Mouse (Mus musculus): ENCODE data around the gene Ankrd9.

Ankrd9 gene

GRCm38 (mm10) chr12:110978607-110979406 is at the start of gene Ankrd9:
Ankrd9 (minus strand) TSS chr12:110979040.
- in situ Hi-C loops (cut with MboI, MseI): no loop called here

GRCm38 (mm10) chr12:111021577-111021976 is 42.7 kb upstream of the Ankrd9 start:
- in situ Hi-C loops (cut with MboI, MseI): no loop called here

GRCm38 (mm10) chr12:111021138-111021537 is 42.3 kb upstream of the Ankrd9 start:
- in situ Hi-C loops (cut with MboI, MseI): no loop called here

DNA sequence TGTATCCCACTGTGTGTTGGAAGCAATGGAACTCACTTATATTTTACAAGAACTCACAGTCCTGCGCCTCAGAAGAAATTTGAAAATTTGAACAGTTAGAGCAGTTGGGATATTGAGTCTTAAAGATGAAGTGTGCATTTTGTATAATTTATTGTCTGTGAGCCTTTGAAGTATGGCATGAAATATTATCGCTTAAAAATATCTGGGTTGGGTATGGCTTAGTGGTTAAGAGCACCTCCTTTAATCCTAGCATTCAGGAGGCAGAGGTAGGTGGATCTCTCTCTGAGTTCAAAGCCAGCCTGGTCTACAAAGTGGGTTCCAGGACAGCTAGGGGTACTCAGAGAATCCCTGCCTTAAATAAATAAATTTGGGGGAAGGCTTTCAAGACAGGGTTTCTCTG is 40.2 kb upstream of the Ankrd9 start:
- in situ Hi-C loops (cut with MboI, MseI): no loop called here

DNA sequence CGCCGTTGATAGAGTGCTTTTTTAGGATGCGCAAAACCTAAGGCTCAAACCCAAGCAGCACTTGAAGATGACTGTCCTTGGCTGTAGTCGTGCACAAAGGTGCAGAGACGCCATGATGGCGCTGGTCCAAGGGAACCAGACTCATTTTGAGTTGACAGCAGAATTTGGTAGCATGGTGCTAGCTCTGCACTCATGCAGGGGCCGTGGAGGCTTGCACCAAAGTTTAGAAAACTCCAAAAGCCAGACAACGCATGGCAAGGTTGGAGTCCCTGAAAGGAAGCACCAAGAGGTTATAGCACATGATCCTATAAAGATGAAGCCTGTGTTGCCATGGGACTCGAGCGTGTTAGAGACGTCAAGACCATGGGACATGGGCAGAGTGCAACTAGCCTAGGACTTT is 39.2 kb upstream of the Ankrd9 start:
- in situ Hi-C loops (cut with MboI, MseI): no loop called here

DNA sequence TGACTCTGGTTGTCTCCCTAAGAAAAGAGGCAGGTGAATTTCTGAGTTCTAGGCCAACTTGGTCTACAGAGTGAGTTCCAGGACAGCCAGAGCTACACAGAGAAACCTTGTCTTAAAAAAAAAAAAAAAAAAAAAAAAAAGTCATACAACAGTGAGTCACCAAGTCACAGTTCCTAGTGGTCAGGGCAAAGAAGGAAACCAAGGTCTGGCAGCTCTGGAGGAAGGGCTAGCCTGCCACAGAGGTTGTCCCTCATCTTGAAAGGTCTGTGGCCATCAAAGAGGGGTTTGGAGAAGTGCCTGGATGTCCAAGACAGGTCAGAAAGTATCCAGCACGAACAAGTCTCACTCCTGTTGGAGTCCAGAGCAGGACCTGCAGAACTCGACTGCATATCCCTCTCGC is 38.0 kb upstream of the Ankrd9 start:
- in situ Hi-C loops (cut with MboI, MseI): no loop called here

DNA sequence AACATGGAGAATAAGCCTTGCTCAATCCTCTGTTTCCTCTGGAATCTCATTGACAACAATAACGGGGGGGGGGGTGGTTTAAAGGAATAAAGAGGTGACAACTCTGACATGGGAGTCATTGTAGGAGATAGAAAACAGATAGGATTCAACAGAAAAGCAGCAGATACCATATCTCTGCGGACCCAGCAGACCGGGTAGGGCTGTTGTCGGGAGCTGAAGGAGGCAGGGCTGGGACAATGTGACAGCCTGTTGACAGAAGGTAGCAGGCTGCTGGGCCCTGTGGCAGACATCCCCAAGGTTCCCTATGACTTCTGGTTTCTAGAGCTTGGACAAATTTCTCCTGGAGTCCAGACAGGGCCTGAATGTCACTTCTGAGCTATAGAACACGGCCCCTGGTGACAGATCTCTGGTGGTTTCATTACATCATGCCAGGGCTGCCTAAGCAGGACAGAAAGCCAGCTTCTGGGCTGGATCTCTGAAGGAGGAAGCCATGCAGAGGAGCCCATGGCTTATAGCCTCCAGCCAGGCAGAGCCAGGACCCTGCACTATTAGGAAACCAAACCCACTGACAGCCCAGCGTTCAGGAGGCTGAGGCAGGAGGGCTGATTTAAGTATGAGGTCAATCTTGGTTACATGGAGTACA is 30.9 kb upstream of the Ankrd9 start:
- in situ Hi-C loops (cut with MboI, MseI): no loop called here

DNA sequence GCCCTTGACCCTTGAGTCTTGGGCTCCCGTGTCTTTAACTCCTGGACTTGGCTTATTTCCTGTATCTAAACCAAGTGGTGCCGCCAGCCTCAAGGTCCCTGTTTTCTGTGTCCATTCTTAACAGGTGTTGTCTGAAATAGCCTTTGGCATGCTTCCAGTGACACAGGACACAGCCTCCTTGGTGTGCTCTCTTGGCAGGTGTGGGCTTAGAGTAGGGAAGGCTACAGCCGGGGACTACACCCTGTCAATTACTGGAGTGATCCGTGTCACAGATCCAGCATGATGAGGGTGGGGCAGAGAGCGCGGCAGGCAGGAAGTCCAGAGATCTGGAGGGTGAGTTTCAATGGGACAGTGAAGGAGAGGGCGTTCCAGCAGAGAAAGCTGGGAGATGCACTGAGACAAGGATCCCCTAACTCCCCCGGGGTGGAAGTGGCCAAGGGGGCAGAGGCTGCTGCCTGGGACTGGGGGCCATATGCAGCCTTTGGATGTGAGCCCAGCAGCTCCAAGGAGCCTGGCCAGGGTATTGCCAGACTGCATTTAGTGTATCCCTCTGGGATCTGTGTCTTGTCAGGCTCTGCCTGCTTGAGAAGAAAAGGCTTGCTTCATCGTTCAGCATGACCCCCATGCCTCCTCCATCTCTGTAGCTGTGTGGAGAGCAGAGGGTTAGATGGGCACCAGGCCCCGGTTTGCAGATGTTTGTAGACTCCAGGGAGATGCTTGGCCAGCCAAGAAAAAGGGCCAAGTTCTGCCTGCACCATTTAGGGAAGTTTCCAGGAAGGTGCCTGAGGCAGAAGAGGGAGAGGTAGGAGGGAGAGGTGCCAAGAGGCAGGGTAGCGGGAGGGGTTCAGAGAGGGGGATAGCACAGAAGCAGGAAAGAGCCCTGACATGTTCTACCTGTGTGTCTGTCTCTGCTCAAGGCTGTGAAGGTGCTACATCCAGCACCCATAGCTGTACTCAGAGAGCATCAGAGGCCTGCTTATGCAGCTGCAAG is 30.0 kb upstream of the Ankrd9 start:
- in situ Hi-C loops (cut with MboI, MseI): no loop called here

- in situ Hi-C loops (cut with MboI, MseI): no loop called here
Observed at GRCm38 (mm10) chr12:111007134-111008103, 28.6 kb upstream of the Ankrd9 start.

DNA sequence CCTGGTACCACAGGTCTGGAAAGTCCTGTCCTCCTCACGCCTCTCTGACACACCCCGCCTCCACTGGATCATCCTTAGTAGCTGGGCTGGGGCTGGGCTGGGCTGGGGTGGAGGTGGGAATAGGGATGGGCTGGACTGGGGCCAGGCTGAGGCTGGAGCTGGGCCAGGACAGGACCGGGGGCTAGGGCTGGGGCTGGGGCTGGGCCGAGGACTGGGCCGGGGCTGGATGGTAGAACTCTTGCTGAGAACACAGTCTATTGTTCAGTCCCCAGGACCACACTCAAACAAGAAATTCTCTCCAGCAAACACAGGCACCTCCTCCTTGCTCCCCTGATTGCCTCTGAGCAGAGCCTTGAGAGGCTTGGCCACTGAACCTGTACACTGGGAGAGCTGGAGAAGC is 27.5 kb upstream of the Ankrd9 start:
- in situ Hi-C loops (cut with MboI, MseI): no loop called here

DNA sequence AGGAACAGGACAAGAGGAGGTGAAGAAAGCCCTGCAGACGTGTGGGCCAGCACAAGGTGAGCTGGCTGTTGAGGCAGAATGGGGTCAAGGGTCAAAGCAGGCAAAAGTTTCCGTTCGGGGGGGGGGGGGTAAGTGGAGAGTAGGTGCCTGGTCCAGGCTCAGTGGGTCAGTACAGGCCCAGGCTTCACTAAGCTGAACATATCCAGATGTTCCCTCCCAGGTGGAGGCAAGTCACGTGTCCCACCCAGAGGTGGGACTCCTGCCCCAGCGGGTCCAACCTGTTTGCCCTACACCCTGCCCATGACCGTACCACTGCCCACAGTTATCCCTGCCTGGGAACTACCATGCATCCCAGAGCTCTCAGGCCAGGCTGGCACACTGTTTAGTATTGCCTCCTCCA is 27.0 kb upstream of the Ankrd9 start:
- in situ Hi-C loops (cut with MboI, MseI): no loop called here

GRCm38 (mm10) chr12:111004142-111004541 is 25.3 kb upstream of the Ankrd9 start:
- in situ Hi-C loops (cut with MboI, MseI): no loop called here

GRCm38 (mm10) chr12:111000956-111001355 is 22.1 kb upstream of the Ankrd9 start:
- in situ Hi-C loops (cut with MboI, MseI): no loop called here

DNA sequence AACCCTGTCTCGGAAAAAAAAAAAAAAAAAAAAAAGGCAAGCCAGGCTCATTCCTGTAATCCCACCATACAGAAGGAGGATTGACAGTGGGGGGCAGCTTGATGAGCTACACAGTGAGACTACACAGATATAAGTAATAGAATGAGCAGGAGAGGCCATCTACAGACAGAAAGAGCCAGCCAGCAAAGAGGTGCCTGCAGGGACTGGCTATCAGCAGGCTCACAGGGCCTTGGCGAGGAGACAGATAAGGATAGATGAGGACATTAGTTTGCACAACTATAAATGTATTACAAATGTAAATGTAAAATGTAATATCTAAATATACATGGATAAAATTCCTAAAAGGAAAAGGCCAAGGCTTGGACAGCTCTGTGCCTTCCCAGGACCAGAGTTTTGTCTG is 21.0 kb upstream of the Ankrd9 start:
- in situ Hi-C loops (cut with MboI, MseI): no loop called here

GRCm38 (mm10) chr12:110998092-110998491 is 19.3 kb upstream of the Ankrd9 start:
- in situ Hi-C loops (cut with MboI, MseI): no loop called here

DNA sequence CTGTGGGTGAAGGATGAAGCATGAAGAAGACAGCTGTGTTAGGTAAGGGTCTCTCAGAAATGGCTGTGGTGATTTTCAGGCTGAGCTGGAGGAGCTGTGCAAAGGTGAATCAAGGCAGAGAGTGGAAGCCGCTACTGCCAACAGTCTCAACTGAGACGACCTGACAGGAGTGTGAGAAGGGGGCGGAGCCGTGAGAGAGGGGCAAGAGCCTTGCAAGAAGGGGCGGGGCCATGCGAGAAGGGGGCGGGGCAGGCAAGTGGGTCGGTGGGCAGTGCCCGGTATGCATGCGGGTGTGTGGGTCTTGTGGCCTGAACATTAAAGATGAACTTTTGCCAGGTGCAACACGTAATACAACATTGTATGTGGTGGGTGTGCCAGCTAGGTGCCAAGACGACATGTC is 15.8 kb upstream of the Ankrd9 start:
- in situ Hi-C loops (cut with MboI, MseI): no loop called here

GRCm38 (mm10) chr12:110993226-110993625 is 14.4 kb upstream of the Ankrd9 start:
- in situ Hi-C loops (cut with MboI, MseI): no loop called here

GRCm38 (mm10) chr12:110992771-110993170 is 13.9 kb upstream of the Ankrd9 start:
- in situ Hi-C loops (cut with MboI, MseI): no loop called here

GRCm38 (mm10) chr12:110992128-110992553 is 13.3 kb upstream of the Ankrd9 start:
- in situ Hi-C loops (cut with MboI, MseI): no loop called here

- in situ Hi-C loops (cut with MboI, MseI): no loop called here
Observed at GRCm38 (mm10) chr12:110991361-110992127, 12.7 kb upstream of the Ankrd9 start.

Measured in T-helper 1 cell (primary cell).